Mouse (Mus musculus): Measurements from ENCODE around the gene Olfr776. TPM values are rescaled to one million over a fixed set of nuclear protein-coding genes. Genes with fewer than 3 reads are reported as not detected.
"Not testable (repeated sequence)": the region's sequence is repeated elsewhere in the genome, so short reads cannot be mapped to it uniquely, and the experiment has no call there.

The Olfr776 gene
- not detected in 2 replicates for polyA plus RNA-seq (2012; rRNA removed)

DNA sequence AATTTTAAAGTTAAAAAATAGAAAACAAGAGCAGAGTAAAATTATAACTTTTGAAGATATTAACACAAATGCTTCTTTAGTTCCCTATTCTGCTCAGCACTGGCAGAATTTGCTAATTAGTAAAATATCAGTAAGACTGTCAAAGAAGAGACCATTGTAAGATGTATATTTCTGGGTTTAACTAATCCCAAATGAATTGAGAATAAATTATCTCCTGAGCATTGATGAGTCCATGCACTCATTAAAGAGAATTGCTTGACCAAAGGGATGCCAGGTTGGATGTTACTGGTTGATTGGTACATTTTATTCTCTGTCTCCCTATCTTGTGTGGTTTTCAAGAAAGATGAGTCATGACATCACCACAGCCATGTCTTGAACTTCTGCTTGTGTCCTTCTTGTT is at the start of gene Olfr776:
TSS of gene Olfr776 (plus strand) at position 301 of the 400 bp plus-strand sequence.
- DNase-seq (ENCODE audit: low read depth), result no peak

DNA sequence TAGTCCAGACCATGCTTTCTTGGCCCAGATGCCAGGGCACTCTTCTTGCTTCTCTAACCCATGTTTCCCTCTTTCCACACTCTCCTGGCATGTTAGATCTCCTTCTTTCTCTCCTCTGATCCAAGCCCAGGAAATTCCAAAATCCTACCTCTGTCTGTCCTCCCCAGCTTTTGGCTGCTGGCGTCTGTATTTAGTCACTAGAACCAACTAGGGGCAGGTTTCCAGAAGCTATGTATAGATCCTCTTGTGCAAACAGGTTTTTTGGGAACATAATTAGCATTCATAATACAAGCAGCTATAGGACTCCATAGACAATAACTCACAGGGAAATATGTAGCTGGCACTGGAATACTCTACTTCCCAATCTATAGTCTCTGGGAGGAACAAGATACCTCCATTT is 28.2 kb upstream of the Olfr776 start:
- DNase-seq (ENCODE audit: low read depth), result no peak

DNA sequence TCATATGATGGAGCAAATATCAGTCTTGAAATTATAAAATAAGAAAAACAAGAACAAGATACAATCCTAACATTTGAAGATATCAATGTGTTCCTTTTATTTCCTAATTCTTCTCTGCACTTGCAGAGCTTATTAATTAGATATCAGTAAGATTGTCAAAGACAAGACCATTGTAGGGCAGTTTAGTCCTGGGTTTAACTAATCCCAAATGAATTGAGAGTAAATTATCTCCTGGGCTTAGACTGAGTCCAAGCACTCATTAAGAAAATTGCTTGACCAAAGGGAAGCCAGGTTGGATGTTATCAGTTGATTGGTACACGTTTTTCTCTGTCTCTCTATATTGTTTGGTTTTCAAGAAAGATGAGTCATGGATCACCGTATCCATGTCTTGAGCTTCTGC is 23.0 kb upstream of the Olfr776 start, which contains the start of gene Olfr774:
TSS of gene Olfr774 (plus strand) at position 301 of the 400 bp plus-strand sequence.
- DNase-seq (ENCODE audit: low read depth), result no peak

DNA sequence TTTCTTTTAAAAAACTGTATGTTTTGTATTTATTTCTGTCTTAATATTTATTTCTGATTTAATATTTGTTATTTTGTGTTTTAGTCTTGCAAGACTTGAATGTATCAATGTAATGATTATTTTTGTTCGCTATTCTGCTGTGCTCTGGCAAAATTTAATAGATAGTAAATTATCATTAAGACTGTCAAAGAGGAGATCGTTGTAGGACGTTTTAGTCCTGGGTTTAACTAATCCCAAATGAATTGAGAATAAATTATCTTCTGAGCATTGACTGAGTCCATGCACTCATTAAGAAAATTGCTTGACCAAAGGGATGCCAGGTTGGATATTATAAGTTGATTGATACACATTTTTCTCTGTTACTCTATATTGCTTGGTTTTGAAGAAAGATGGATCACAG is 10.8 kb upstream of the Olfr776 start, which contains the start of gene Olfr775:
TSS of gene Olfr775 (plus strand) at position 301 of the 400 bp plus-strand sequence.
- DNase-seq (ENCODE audit: low read depth), result no peak

DNA sequence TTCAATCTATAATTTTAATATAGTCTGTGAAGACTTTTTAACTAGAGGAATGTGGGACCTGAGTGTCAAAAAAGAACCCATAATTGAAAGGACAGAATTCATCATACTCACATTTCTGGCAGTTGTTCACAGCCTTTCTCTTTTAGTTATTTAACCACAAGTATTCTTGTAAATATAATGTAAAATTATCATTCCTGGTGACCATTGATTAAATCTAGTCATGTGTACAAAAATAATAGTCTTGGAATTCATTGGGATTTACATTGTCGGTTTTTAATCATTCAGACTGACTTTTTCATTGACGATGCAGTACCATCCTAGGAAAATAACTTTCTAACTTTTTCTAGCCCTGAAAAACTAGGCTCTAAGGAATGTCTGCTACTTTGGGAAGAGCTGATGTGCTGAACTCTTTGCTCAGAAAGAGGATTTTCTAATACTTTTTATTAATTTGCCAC is 12.2 kb downstream of the Olfr776 start, which contains the start of gene Olfr777:
TSS of gene Olfr777 (minus strand) at position 405 of the 455 bp plus-strand sequence.
- DNase-seq (ENCODE audit: low read depth), result no peak

DNA sequence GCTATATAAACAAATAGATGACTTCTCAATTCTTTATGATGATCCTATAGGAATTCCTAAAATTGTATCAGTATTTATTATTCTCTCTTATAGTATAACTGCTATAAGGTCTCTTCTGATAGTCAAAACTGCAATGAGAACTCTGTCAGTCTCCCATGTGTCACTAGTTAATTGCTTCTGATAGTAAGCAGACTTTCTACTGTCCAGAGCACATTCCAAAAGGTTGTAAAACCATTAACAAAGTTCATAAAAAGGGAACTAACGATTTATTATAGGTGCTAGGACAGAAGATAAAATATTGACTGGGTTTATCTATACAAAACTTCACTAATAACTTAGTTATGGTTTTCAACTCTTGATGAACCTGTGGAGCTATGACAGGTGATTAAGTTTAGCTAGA is 54.0 kb downstream of the Olfr776 start:
- DNase-seq (ENCODE audit: low read depth), result not testable (repeated sequence)

DNA sequence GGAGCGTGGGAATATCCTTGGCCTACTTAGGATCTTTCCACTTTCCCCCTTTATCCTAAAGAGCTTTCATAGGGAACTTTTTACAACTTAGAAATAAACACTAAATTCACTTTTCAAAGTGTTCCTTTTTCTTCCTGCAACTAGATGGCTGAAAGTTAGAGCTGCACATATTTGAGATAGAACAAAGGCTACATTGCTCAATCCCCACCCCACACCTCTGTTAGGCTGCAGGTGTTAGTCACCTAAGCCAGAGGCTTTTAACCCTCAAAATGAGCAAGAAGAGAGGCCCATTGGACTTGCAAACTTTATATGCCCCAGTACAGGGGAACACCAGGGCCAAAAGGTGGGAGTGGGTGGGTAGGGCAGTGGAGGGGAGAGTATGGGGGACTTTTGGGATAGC is 54.6 kb downstream of the Olfr776 start:
- DNase-seq (ENCODE audit: low read depth), result not testable (repeated sequence)

Other genes with a start within 250 kb of the Olfr776 start
- gene Olfr763, start 248.3 kb upstream of the Olfr776 start, polyA plus RNA-seq (2012; rRNA removed), result not detected in 2 replicates
- gene Olfr764-ps1, start 219.2 kb upstream of the Olfr776 start, polyA plus RNA-seq (2012; rRNA removed), result not detected in 2 replicates
- gene Olfr765, start 209.1 kb upstream of the Olfr776 start, polyA plus RNA-seq (2012; rRNA removed), result not detected in 2 replicates
- gene Olfr766-ps1, start 190.2 kb upstream of the Olfr776 start, polyA plus RNA-seq (2012; rRNA removed), result not detected in 2 replicates
- not detected in 2 replicates for gene Olfr767, start 176.2 kb upstream of the Olfr776 start, polyA plus RNA-seq (2012; rRNA removed)
- gene Olfr768, start 159.8 kb upstream of the Olfr776 start, polyA plus RNA-seq (2012; rRNA removed), result not detected in 2 replicates
- not detected in 2 replicates for gene Olfr769, start 141.3 kb upstream of the Olfr776 start, polyA plus RNA-seq (2012; rRNA removed)
- not detected in 2 replicates for gene Olfr770, start 120.1 kb upstream of the Olfr776 start, polyA plus RNA-seq (2012; rRNA removed)
- gene Olfr771, start 94.4 kb upstream of the Olfr776 start, polyA plus RNA-seq (2012; rRNA removed), result not detected in 2 replicates
- not detected in 2 replicates for gene Olfr772, start 81.2 kb upstream of the Olfr776 start, polyA plus RNA-seq (2012; rRNA removed)
- gene Olfr773, start 71.7 kb upstream of the Olfr776 start, polyA plus RNA-seq (2012; rRNA removed), result not detected in 2 replicates
- not detected in 2 replicates for gene Olfr774, start 22.9 kb upstream of the Olfr776 start, polyA plus RNA-seq (2012; rRNA removed)
- gene Olfr775, start 10.7 kb upstream of the Olfr776 start, polyA plus RNA-seq (2012; rRNA removed), result not detected in 2 replicates
- not detected in 2 replicates for gene Olfr777, start 12.4 kb downstream of the Olfr776 start, polyA plus RNA-seq (2012; rRNA removed)
- not detected in 2 replicates for gene Olfr780, start 59.0 kb downstream of the Olfr776 start, polyA plus RNA-seq (2012; rRNA removed)
- gene Olfr781, start 69.7 kb downstream of the Olfr776 start, polyA plus RNA-seq (2012; rRNA removed), result not detected in 2 replicates
- gene Olfr782, start 89.7 kb downstream of the Olfr776 start, polyA plus RNA-seq (2012; rRNA removed), result not detected in 2 replicates
- gene Olfr784, start 125.0 kb downstream of the Olfr776 start, polyA plus RNA-seq (2012; rRNA removed), result 0.03 and 0.05 TPM in 2 replicates
- not detected in 2 replicates for gene Olfr785, start 146.3 kb downstream of the Olfr776 start, polyA plus RNA-seq (2012; rRNA removed)
- not detected in 2 replicates for gene Olfr786, start 168.2 kb downstream of the Olfr776 start, polyA plus RNA-seq (2012; rRNA removed)
- not detected in 2 replicates for gene Olfr787, start 202.7 kb downstream of the Olfr776 start, polyA plus RNA-seq (2012; rRNA removed)
- gene Olfr788, start 211.9 kb downstream of the Olfr776 start, polyA plus RNA-seq (2012; rRNA removed), result not detected in 2 replicates
- not detected in 2 replicates for gene Olfr789, start 225.6 kb downstream of the Olfr776 start, polyA plus RNA-seq (2012; rRNA removed)
- gene Olfr790, start 239.4 kb downstream of the Olfr776 start, polyA plus RNA-seq (2012; rRNA removed), result not detected in 2 replicates

Data from gonadal fat pad, adult 2 months (tissue).